Mouse (Mus musculus) embryonic fibroblast, embryonic 13.5 days (primary cell): ENCODE data around the gene Gm49345. TPM values are rescaled to one million over a fixed set of nuclear protein-coding genes. Genes with fewer than 3 reads are reported as not detected.
"Not testable (repeated sequence)": the region's sequence is repeated elsewhere in the genome, so short reads cannot be mapped to it uniquely, and the experiment has no call there.

Experiments
- H3K27ac ChIP-seq: 2 replicates; pipeline ENCODE4 v1.5.1; 2012; ENCODE audit warnings: low read length, control low read depth, inconsistent platforms; ENCODE audit not compliant: insufficient read depth
- H3K4me1 ChIP-seq: 2 replicates; pipeline ENCODE4 v1.6.1; 2011; ENCODE audit warnings: low read length; ENCODE audit not compliant: control insufficient read depth, insufficient read depth
- H3K4me3 ChIP-seq: 2 replicates; pipeline ENCODE4 v1.5.1; 2011; ENCODE audit warnings: mild to moderate bottlenecking, control low read depth, low read length; ENCODE audit not compliant: insufficient read depth
- CTCF ChIP-seq: IDR thresholded peaks from 2 replicates; pipeline ENCODE4 v1.5.1; 2011; ENCODE audit warnings: mild to moderate bottlenecking, control low read depth, low read length, moderate library complexity, borderline replicate concordance; ENCODE audit not compliant: insufficient read depth
- POLR2A ChIP-seq: IDR thresholded peaks from 2 replicates; pipeline ENCODE4 v1.6.1; 2011; ENCODE audit warnings: low read depth, mild to moderate bottlenecking, control low read depth, low read length, moderate library complexity
- polyA plus RNA-seq: library from polyadenylated mRNA; stranded (reverse); fragments of >200 nt; gene quantifications from 2 replicates; pipeline ENCODE4 v1.2.4, GENCODE M21; 2011; ENCODE audit warnings: low read depth; ENCODE audit not compliant: missing spikeins, insufficient read length

The Gm49345 gene
- 5.6 and 6.6 TPM in 2 replicates for polyA plus RNA-seq

DNA sequence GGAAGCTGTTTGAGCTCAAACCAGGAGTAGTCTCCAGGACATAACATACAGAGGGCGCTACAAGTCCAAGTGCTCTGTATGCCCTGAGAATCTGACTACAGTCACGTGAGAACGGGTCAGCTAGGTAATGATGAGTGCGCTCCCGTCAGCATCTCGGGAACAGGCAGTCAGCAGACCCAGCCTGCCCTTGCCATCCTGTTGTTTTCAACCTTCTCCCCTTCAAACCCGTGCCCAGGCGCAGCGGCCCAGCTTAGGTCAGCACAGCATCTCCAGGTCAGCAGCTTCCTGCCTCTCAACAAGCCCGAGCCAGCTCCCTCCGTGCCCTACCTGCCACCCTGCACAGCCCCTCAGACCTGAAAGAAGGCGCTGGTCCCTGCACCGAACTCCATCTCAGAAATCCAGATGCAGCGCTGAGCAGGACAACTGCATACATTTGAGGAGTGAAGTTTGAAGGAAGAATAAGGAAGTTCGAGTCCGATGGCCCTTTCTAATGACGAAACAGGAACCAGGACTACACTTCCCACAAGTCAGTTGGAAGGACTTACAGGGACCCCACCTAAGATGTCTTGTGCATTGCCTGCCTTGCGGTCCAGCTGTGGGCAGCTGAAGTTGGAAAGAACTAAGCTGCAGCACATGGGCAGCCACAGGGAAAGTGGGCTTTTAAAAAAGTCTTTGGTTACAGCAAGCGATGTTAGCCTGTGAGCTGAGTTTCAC is at the start of gene Gm49345, which contains the start of gene Zfp729a:
TSS of gene Gm49345 (minus strand) at position 476 of the 714 bp plus-strand sequence.
TSS of gene Zfp729a (minus strand) at position 498 of the 714 bp plus-strand sequence.
- Histone ChIP-seq H3K4me1 (no peaks in the 10 kb centered on the region), H3K4me3 (peak within 1 kb of the TSS; percentile 91), H3K27ac (peak within 1 kb of the TSS; percentile 65)
- TF ChIP-seq CTCF (peak; percentile 19; the same call in 1 of the 2 replicates), POLR2A (peak; percentile 68)

GRCm38 (mm10) chr13:67686971-67687370 is 49.4 kb upstream of the Gm49345 start, which contains the start of gene Zfp738:
Gene Zfp738, minus strand, starts transcription at chr13:67687071.
- H3K4me3 ChIP-seq = no peak within 1 kb of the TSS
- H3K27ac ChIP-seq = no peak within 1 kb of the TSS
- H3K4me1 ChIP-seq = no peaks in the 10 kb centered on the region
- TF ChIP-seq CTCF (no peak), POLR2A (no peak)

DNA sequence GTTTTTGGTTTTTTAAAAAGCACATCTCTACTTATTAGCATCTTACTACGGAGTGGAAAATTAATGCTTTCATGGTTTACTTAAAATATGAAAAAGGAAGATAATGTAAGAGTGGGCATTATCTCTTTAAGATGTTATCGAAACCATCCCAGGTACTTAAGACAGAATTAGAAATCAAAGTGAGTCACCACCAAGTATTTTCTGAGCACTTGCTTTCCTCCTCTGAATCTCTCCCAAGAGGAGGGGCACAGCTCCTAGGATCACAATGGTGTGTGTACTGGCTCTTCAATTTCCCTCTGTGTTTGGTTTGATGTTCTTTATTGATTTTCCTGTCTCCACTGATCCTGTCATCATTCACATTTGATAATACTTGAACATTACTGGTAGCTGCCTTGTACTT is 46.3 kb upstream of the Gm49345 start:
- H3K4me3 ChIP-seq, H3K27ac ChIP-seq, H3K4me1 ChIP-seq: not testable (repeated sequence)

DNA sequence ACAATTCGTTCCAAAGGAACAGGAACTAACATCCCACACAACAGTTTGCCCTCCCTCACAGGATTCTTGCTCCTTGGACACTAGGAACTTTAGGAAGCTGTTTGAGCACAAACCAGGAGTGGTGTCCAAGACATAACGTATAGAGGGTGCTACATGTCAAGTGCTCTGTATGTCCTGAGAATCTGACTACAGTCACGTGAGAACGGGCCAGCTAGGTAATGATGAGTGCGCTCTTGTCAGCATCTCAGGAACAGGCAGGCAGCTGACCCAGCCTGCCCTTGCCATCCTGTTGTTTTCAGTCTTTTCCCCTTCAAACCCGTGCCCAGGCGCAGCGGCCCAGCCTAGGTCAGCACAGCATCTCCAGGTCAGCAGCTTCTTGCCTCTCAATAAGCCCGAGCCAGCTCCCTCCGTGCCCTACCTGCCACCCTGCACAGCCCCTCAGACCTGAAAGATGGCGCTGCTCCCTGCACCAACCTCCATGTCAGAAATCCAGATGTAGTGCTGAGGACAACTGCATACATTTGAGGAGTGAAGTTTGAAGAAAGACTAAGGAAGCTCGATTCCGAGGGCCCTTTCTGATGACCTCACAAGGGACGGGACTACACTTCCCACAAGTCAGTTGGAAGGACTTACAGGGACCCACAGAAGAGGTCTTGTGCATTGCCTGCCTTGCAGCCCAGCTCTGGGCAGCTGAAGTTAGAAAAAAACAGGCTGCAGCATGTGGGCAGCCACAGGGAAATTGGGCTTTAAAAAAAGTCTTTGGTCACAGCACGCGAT is 45.6 kb upstream of the Gm49345 start:
- peak; percentile 52 for TF ChIP-seq POLR2A
- peak overlapping the region; percentile 67 for H3K4me3 ChIP-seq
- H3K27ac ChIP-seq, H3K4me1 ChIP-seq: not testable (repeated sequence)

GRCm38 (mm10) chr13:67674902-67675301 is 37.3 kb upstream of the Gm49345 start:
- Histone ChIP-seq H3K4me3 (no peak overlapping the region), H3K27ac (no peak overlapping the region), H3K4me1 (no peaks in the 10 kb centered on the region)
- no peak for TF ChIP-seq CTCF
- TF ChIP-seq POLR2A = no peak

DNA sequence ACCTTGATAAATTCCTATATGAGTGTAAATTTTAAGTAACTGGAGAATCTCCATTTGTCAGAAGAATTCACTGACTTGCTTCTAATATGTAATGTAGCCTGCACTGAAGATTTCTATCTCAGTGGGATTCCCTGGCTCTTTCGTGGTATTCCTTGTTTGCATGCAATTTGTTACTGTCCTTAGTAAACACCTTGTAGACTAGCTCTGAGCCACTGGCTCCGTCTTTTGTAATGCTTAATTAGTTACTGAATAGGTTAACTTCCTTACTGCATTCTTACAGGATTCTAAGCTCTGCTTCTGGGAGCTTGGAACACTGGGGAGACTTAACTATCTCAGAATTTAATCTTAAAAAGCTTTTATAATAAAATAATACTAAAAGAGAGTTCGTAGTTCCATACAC is 14.9 kb upstream of the Gm49345 start:
- TF ChIP-seq POLR2A (no peak), CTCF (no peak)
- Histone ChIP-seq H3K4me3 (no peak overlapping the region), H3K4me1 (no peaks in the 10 kb centered on the region), H3K27ac (no peak overlapping the region)

DNA sequence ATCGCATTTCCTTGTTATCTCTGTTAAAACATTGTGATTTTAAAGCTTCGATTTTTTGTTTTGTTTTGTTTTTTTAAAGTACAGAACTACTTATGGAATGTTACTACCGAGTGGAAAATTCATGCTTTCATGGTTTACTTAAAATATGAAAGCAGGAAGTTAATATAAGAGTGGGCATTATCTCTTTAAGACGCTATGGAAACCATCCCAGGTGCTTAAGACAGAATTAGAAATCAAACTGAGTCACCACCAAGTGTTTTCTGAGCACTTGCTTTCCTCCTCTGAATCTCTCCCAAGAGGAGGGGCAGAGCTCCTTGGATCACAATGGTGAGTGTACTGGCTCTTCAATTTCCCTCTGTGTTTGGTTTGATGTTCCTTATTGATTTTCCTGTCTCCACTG is 27.5 kb downstream of the Gm49345 start:
- no peak overlapping the region for H3K4me3 ChIP-seq
- H3K4me1 ChIP-seq = no peaks in the 10 kb centered on the region
- no peak overlapping the region for H3K27ac ChIP-seq
- TF ChIP-seq CTCF (no peak), POLR2A (no peak)

- TF ChIP-seq CTCF (no peak), POLR2A (peak; percentile 57)
- no peaks in the 10 kb centered on the region for H3K4me1 ChIP-seq
- peak within 1 kb of the TSS; percentile 97 for H3K4me3 ChIP-seq
- H3K27ac ChIP-seq = peak within 1 kb of the TSS; percentile 86
Measured at GRCm38 (mm10) chr13:67609066-67609876, 28.3 kb downstream of the Gm49345 start, which contains the start of gene Zfp729b. Gene Zfp729b, minus strand, starts transcription at chr13:67609707.

GRCm38 (mm10) chr13:67572591-67573189 is 64.9 kb downstream of the Gm49345 start:
- H3K4me3 ChIP-seq = no peak overlapping the region
- no peak overlapping the region for H3K27ac ChIP-seq
- H3K4me1 ChIP-seq = peaks cover 7% of the 10 kb centered on the region
- no peak for TF ChIP-seq CTCF
- no peak for TF ChIP-seq POLR2A
